23 mouse cellular contexts compared by ENCODE assay signal in the genomic region with DNA sequence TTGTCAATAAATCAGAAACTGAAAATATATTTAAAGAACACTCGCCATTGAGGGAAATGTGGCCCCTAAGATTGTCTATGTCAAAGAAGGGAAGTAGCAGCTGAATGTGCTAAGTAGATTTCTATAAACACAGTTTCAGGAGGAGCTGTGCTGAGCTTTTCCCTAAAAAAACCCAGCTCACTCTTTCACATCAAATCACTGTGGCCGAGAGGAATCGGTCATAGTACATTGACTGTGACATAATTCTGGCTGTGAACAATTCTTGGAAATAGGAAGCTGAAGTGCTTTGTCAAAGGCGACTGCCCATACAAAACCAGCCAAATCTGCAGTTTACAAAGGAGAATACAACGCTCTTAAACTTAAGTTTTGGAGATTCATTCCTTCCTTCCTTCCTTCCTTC. TPM values are rescaled to one million over a fixed set of nuclear protein-coding genes. Genes with fewer than 3 reads are reported as not detected.
DNase-seq lines count a peak whose midpoint lies in the region; ATAC-seq and TF ChIP-seq lines count a peak whose summit lies in the region.
"Had no signal": no experiment of that assay in that cellular context is flagged by ENCODE, and none has a peak within 500 bp of the region (broad histone marks: within the 10 kb centered on the region; RNA-seq: fewer than 3 reads in every experiment).

No protein-coding gene starts in this region.

- no peak overlapping the region for H3K4me2 ChIP-seq in kidney, embryonic 16.5 days (replicated peaks; ENCODE audit: low read depth, low read length)
- no peak overlapping the region for H3K4me2 ChIP-seq in lung, embryonic 14.5 days
- no peak overlapping the region for H3K4me2 ChIP-seq in stomach, postnatal 0 days (replicated peaks; ENCODE audit: low read depth)
- H3K4me2 ChIP-seq: embryonic facial prominence, embryonic 12.5 days; heart, embryonic 13.5 days; hindbrain, embryonic 14.5 days; limb, embryonic 13.5 days; lung, embryonic 15.5 days had no signal

- H3K4me3 ChIP-seq in kidney, embryonic 16.5 days (ENCODE audit: low read length) = no peak overlapping the region
- H3K4me3 ChIP-seq in lung, embryonic 14.5 days (ENCODE audit: low read depth, low read length) = no peak overlapping the region
- no peak overlapping the region for H3K4me3 ChIP-seq in brown adipose tissue, adult 24 weeks (ENCODE audit: insufficient read depth, low read depth, low read length)
- no peak overlapping the region for H3K4me3 ChIP-seq in stomach, postnatal 0 days (ENCODE audit: low read depth, low read length)
- H3K4me3 ChIP-seq in forebrain, embryonic 10.5 days = no peak overlapping the region
- H3K4me3 ChIP-seq: embryonic facial prominence, embryonic 12.5 days; gastrocnemius, adult 2 months; heart, embryonic 13.5 days; limb, embryonic 13.5 days; lung, embryonic 15.5 days had no signal

- 0 out of 2 replicates have a peak overlapping the region, but pooled peaks have one; percentile 32 for H3K27ac ChIP-seq in kidney, embryonic 16.5 days (ENCODE audit: low read length)
- no peak overlapping the region for H3K27ac ChIP-seq in lung, embryonic 14.5 days (ENCODE audit: low read depth)
- peak overlapping the region; percentile 37 for H3K27ac ChIP-seq in brown adipose tissue, adult 24 weeks (replicated peaks; ENCODE audit: low read depth, low read length)
- H3K27ac ChIP-seq in stomach, postnatal 0 days (replicated peaks) = peak overlapping the region; percentile 53; the same call in 1 of the 2 replicates
- no peak overlapping the region for H3K27ac ChIP-seq in forebrain, embryonic 10.5 days
- H3K27ac ChIP-seq: embryonic facial prominence, embryonic 12.5 days; gastrocnemius, adult 2 months; heart, embryonic 13.5 days; hindbrain, embryonic 14.5 days; kidney, postnatal 0 days; limb, embryonic 13.5 days; liver, embryonic 14.5 days; lung, embryonic 15.5 days had no signal

- no peaks in the 10 kb centered on the region for H3K9me3 ChIP-seq in kidney, embryonic 16.5 days (ENCODE audit: low read length)
- H3K9me3 ChIP-seq in lung, embryonic 14.5 days (ENCODE audit: low read depth, low read length) = no peaks in the 10 kb centered on the region
- H3K9me3 ChIP-seq in stomach, postnatal 0 days (ENCODE audit: control insufficient read depth, low read length) = no peaks in the 10 kb centered on the region
- H3K9me3 ChIP-seq in forebrain, embryonic 10.5 days = no peaks in the 10 kb centered on the region
- H3K9me3 ChIP-seq: embryonic facial prominence, embryonic 12.5 days; heart, embryonic 13.5 days; limb, embryonic 13.5 days; lung, embryonic 15.5 days had no signal

- no peaks in the 10 kb centered on the region for H3K27me3 ChIP-seq in kidney, embryonic 16.5 days (ENCODE audit: insufficient read depth, low read length)
- H3K27me3 ChIP-seq in lung, embryonic 14.5 days (ENCODE audit: insufficient read depth, low read length) = no peaks in the 10 kb centered on the region
- H3K27me3 ChIP-seq in stomach, postnatal 0 days (ENCODE audit: control insufficient read depth, insufficient read depth, low read length) = no peaks in the 10 kb centered on the region
- H3K27me3 ChIP-seq in forebrain, embryonic 10.5 days (ENCODE audit: poor library complexity, severe bottlenecking) = no peaks in the 10 kb centered on the region
- H3K27me3 ChIP-seq: embryonic facial prominence, embryonic 12.5 days; heart, embryonic 13.5 days; limb, embryonic 13.5 days; lung, embryonic 15.5 days had no signal

- H3K36me3 ChIP-seq in kidney, embryonic 16.5 days (ENCODE audit: insufficient read depth, low read length) = peaks cover 26% of the 10 kb centered on the region
- peaks cover 36% of the 10 kb centered on the region for H3K36me3 ChIP-seq in lung, embryonic 14.5 days (ENCODE audit: insufficient read depth)
- H3K36me3 ChIP-seq in stomach, postnatal 0 days (ENCODE audit: control insufficient read depth, insufficient read depth, low read length) = peaks cover 10% of the 10 kb centered on the region
- H3K36me3 ChIP-seq in forebrain, embryonic 10.5 days (replicated peaks) = peaks cover 33% of the 10 kb centered on the region

- TF ChIP-seq EP300 in stomach, postnatal 0 days (optimal IDR thresholded peaks at IDR 0.05) = no peak

- ATAC-seq in kidney, embryonic 16.5 days (ENCODE audit: low FRiP score, low TSS enrichment) = no peak
- no peak for ATAC-seq in lung, embryonic 14.5 days (ENCODE audit: insufficient read depth)
- ATAC-seq in stomach, postnatal 0 days (ENCODE audit: low FRiP score, low TSS enrichment) = no peak
- ATAC-seq: forebrain, embryonic 16.5 days had no signal

- 0 out of 2 replicates have a peak, but pooled peaks cover 5% of the 10 kb centered on the region for H3K4me1 ChIP-seq in kidney, embryonic 16.5 days (ENCODE audit: insufficient read depth, low read length)
- no peaks in the 10 kb centered on the region for H3K4me1 ChIP-seq in lung, embryonic 14.5 days (ENCODE audit: insufficient read depth)
- no peaks in the 10 kb centered on the region for H3K4me1 ChIP-seq in brown adipose tissue, adult 24 weeks (ENCODE audit: control insufficient read depth, insufficient read depth, insufficient read length, low read length)
- H3K4me1 ChIP-seq in stomach, postnatal 0 days (replicated peaks; ENCODE audit: control insufficient read depth, insufficient read depth) = no peaks in the 10 kb centered on the region
- H3K4me1 ChIP-seq in forebrain, embryonic 10.5 days = peaks cover 12% of the 10 kb centered on the region
- H3K4me1 ChIP-seq: embryonic facial prominence, embryonic 12.5 days; limb, embryonic 13.5 days; lung, embryonic 15.5 days had no signal

- WGBS in kidney, embryonic 16.5 days = 70% methylated on average over 5 of the region's 5 CpGs
- WGBS in lung, embryonic 14.5 days = 77% methylated on average over 5 of the region's 5 CpGs
- WGBS in stomach, postnatal 0 days = 53% methylated on average over 5 of the region's 5 CpGs
- 91% methylated on average over 5 of the region's 5 CpGs for WGBS in forebrain, embryonic 10.5 days

- no peak for DNase-seq in kidney, postnatal 36 days
- peak; percentile 15 for DNase-seq in lung, embryonic 14.5 days
- DNase-seq in lung, postnatal 36 days = no peak
- DNase-seq in stomach, postnatal 0 days (ENCODE audit: low spot score) = no peak
- DNase-seq in forebrain, embryonic 10.5 days (ENCODE audit: extremely low spot score, low spot score) = no peak
- DNase-seq: adrenal gland, adult 2 months; cerebellum, postnatal 36 days; embryo, embryonic 11 days; gastrocnemius, adult 2 months; layer of hippocampus, adult 9-11 months; midbrain, embryonic 14.5 days; right cerebral cortex, adult 18-20 months; spleen, adult 18-20 months had no signal

- TF ChIP-seq CTCF in lung, embryonic 14.5 days (IDR thresholded peaks at IDR 0.05; ENCODE audit: low read depth) = no peak
- no peak for TF ChIP-seq CTCF in stomach, postnatal 0 days (IDR thresholded peaks at IDR 0.05; ENCODE audit: low read depth)

- no peak overlapping the region for H3K9ac ChIP-seq in kidney, embryonic 16.5 days (replicated peaks; ENCODE audit: low read length)
- no peak overlapping the region for H3K9ac ChIP-seq in lung, embryonic 14.5 days
- H3K9ac ChIP-seq in stomach, postnatal 0 days (ENCODE audit: low read length) = no peak overlapping the region
- H3K9ac ChIP-seq: embryonic facial prominence, embryonic 12.5 days; heart, embryonic 13.5 days; hindbrain, embryonic 14.5 days; limb, embryonic 13.5 days; liver, embryonic 14.5 days; lung, embryonic 15.5 days had no signal

RNA-seq across cellular contexts. Expression of a gene that starts 36.3 kb away (rescaled TPM):
- 87.7 and 88.5 TPM in 2 replicates for polyA plus RNA-seq in kidney, embryonic 16.5 days (2015; fragmentation: Nextera tagmentation; extraction: Ambion mirVana)
- 92.2 and 96.6 TPM in 2 replicates for polyA plus RNA-seq in lung, embryonic 14.5 days (2014; fragmentation: Nextera tagmentation; extraction: Ambion mirVana)
- 96.7 and 119 TPM in 2 replicates for polyA plus RNA-seq in brown adipose tissue, adult 24 weeks (2012; ENCODE audit: insufficient read depth, insufficient read length, missing spikeins)
- polyA plus RNA-seq in stomach, postnatal 0 days (2015; fragmentation: Nextera tagmentation; extraction: Ambion mirVana) = 75.1 and 76.2 TPM in 2 replicates
- 70.7 and 71.2 TPM in 2 replicates for polyA plus RNA-seq in forebrain, embryonic 10.5 days (2016; fragmentation: Nextera tagmentation; extraction: Ambion mirVana)

RNA-seq across cellular contexts. Expression of a gene that starts 36.3 kb away (rescaled TPM):
- polyA plus RNA-seq in kidney, embryonic 16.5 days (2015; fragmentation: Nextera tagmentation; extraction: Ambion mirVana) = 9.5 and 12.4 TPM in 2 replicates
- 5.9 and 7.8 TPM in 2 replicates for polyA plus RNA-seq in lung, embryonic 14.5 days (2014; fragmentation: Nextera tagmentation; extraction: Ambion mirVana)
- polyA plus RNA-seq in brown adipose tissue, adult 24 weeks (2012; ENCODE audit: insufficient read depth, insufficient read length, missing spikeins) = 2.3 and 6.7 TPM in 2 replicates
- 4.6 and 5.7 TPM in 2 replicates for polyA plus RNA-seq in stomach, postnatal 0 days (2015; fragmentation: Nextera tagmentation; extraction: Ambion mirVana)
- 3.1 TPM in 2 replicates for polyA plus RNA-seq in forebrain, embryonic 10.5 days (2016; fragmentation: Nextera tagmentation; extraction: Ambion mirVana)

RNA-seq across cellular contexts. Expression of a gene that starts 48.0 kb away (rescaled TPM):
- polyA plus RNA-seq in kidney, embryonic 16.5 days (2015; fragmentation: Nextera tagmentation; extraction: Ambion mirVana) = 157 and 159 TPM in 2 replicates
- polyA plus RNA-seq in lung, embryonic 14.5 days (2014; fragmentation: Nextera tagmentation; extraction: Ambion mirVana) = 154 and 162 TPM in 2 replicates
- 105 and 155 TPM in 2 replicates for polyA plus RNA-seq in brown adipose tissue, adult 24 weeks (2012; ENCODE audit: insufficient read depth, insufficient read length, missing spikeins)
- 124 and 133 TPM in 2 replicates for polyA plus RNA-seq in stomach, postnatal 0 days (2015; fragmentation: Nextera tagmentation; extraction: Ambion mirVana)
- polyA plus RNA-seq in forebrain, embryonic 10.5 days (2016; fragmentation: Nextera tagmentation; extraction: Ambion mirVana) = 122 and 125 TPM in 2 replicates

Comparison
In these comparisons a context has a peak if more than half of its experiments do, and no peak if none do; other contexts are left out.
1. H3K27ac ChIP-seq: peak in kidney, embryonic 16.5 days (single experiment), brown adipose tissue, adult 24 weeks (single experiment) and stomach, postnatal 0 days (single experiment); none in lung, embryonic 14.5 days (single experiment) and forebrain, embryonic 10.5 days (single experiment).